23 mouse cellular contexts compared by ENCODE assay signal in the genomic region with DNA sequence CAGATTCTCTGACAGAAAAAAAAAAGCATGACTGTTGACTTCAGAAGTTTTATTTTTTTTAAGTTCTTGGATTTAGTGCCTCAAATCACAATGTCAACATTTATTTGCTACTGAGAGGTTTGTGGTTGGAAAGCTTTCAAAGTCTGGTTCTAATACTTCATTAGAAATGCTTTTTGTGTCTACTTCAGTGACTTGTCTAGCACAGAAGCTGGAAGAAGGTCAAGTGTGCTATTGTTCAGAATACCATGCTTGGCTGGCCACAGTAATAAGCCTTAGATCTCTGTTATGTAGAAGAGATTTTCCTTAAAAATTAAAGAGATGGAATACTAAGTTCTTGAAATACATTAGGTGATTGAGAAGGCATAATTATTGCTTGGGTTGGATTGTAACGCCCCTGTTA. TPM values are rescaled to one million over a fixed set of nuclear protein-coding genes. Genes with fewer than 3 reads are reported as not detected.
DNase-seq lines count a peak whose midpoint lies in the region; ATAC-seq and TF ChIP-seq lines count a peak whose summit lies in the region.
"Had no signal": no experiment of that assay in that cellular context is flagged by ENCODE, and none has a peak within 500 bp of the region (broad histone marks: within the 10 kb centered on the region; RNA-seq: fewer than 3 reads in every experiment).

No protein-coding gene starts in this region.

- DNase-seq in embryonic facial prominence, embryonic 14.5 days (ENCODE audit: low spot score): peak; percentile 4
- DNase-seq in embryonic facial prominence, embryonic 10.5 days (ENCODE audit: low spot score): no peak
- no peak for DNase-seq in kidney, postnatal 4 days
- peak; percentile 0 for DNase-seq in lung, postnatal 36 days
- DNase-seq in lung, postnatal 25 days (ENCODE audit: low spot score): no peak
- DNase-seq in forebrain, postnatal 0 days: no peak
- DNase-seq: adrenal gland, adult 8-10 months; adrenal gland, postnatal 25 days; cerebellum, adult 11-12 months; cerebellum, adult 8-10 months; cerebellum, postnatal 10 days; cerebellum, postnatal 36 days; embryo, embryonic 11 days; gastrocnemius, postnatal 25 days; heart, adult 18-20 months; heart, postnatal 14 days had no signal

- no peak for TF ChIP-seq CTCF in forebrain, postnatal 0 days (IDR thresholded peaks at IDR 0.05; ENCODE audit: low read depth)

- H3K27me3 ChIP-seq in embryonic facial prominence, embryonic 14.5 days (replicated peaks; ENCODE audit: control insufficient read depth, insufficient read depth, low read length): no peaks in the 10 kb centered on the region
- no peaks in the 10 kb centered on the region for H3K27me3 ChIP-seq in embryonic facial prominence, embryonic 10.5 days (replicated peaks; ENCODE audit: low read depth, poor library complexity, severe bottlenecking)
- H3K27me3 ChIP-seq in kidney, embryonic 14.5 days (ENCODE audit: control insufficient read depth, insufficient read depth, low read length): no peaks in the 10 kb centered on the region
- no peaks in the 10 kb centered on the region for H3K27me3 ChIP-seq in forebrain, postnatal 0 days (ENCODE audit: insufficient read depth, low read length)
- H3K27me3 ChIP-seq: embryonic facial prominence, embryonic 15.5 days; heart, embryonic 13.5 days; hindbrain, embryonic 12.5 days; hindbrain, embryonic 15.5 days had no signal

- H3K4me3 ChIP-seq in embryonic facial prominence, embryonic 14.5 days (ENCODE audit: low read depth, low read length): no peak overlapping the region
- no peak overlapping the region for H3K4me3 ChIP-seq in embryonic facial prominence, embryonic 10.5 days
- no peak overlapping the region for H3K4me3 ChIP-seq in kidney, embryonic 14.5 days (ENCODE audit: low read length)
- H3K4me3 ChIP-seq in forebrain, postnatal 0 days (ENCODE audit: low read depth, low read length): no peak overlapping the region
- H3K4me3 ChIP-seq: embryonic facial prominence, embryonic 15.5 days; heart, embryonic 13.5 days; hindbrain, embryonic 12.5 days; hindbrain, embryonic 15.5 days had no signal

- ATAC-seq in embryonic facial prominence, embryonic 14.5 days (ENCODE audit: low read depth): no peak
- peak; percentile 11; the same call in 1 of the 2 replicates for ATAC-seq in kidney, embryonic 14.5 days (ENCODE audit: low FRiP score, low TSS enrichment)
- no peak for ATAC-seq in forebrain, postnatal 0 days
- ATAC-seq: forebrain, embryonic 14.5 days had no signal

- H3K4me2 ChIP-seq in embryonic facial prominence, embryonic 14.5 days (ENCODE audit: low read depth, low read length): no peak overlapping the region
- no peak overlapping the region for H3K4me2 ChIP-seq in kidney, embryonic 14.5 days (replicated peaks; ENCODE audit: low read depth, low read length)
- H3K4me2 ChIP-seq in forebrain, postnatal 0 days (ENCODE audit: low read depth): no peak overlapping the region
- H3K4me2 ChIP-seq: embryonic facial prominence, embryonic 15.5 days; heart, embryonic 13.5 days; hindbrain, embryonic 12.5 days; hindbrain, embryonic 15.5 days had no signal

- no peaks in the 10 kb centered on the region for H3K4me1 ChIP-seq in embryonic facial prominence, embryonic 14.5 days (ENCODE audit: control insufficient read depth, insufficient read depth, low read length)
- H3K4me1 ChIP-seq in embryonic facial prominence, embryonic 10.5 days: no peaks in the 10 kb centered on the region
- H3K4me1 ChIP-seq in kidney, embryonic 14.5 days (ENCODE audit: control insufficient read depth, insufficient read depth, low read length): no peaks in the 10 kb centered on the region
- H3K4me1 ChIP-seq in forebrain, postnatal 0 days (ENCODE audit: insufficient read depth): no peaks in the 10 kb centered on the region
- H3K4me1 ChIP-seq: embryonic facial prominence, embryonic 15.5 days; heart, embryonic 13.5 days; hindbrain, embryonic 12.5 days; hindbrain, embryonic 15.5 days had no signal

- H3K27ac ChIP-seq in embryonic facial prominence, embryonic 14.5 days (replicated peaks; ENCODE audit: low read depth, low read length): no peak overlapping the region
- no peak overlapping the region for H3K27ac ChIP-seq in embryonic facial prominence, embryonic 10.5 days (replicated peaks)
- H3K27ac ChIP-seq in kidney, embryonic 14.5 days (ENCODE audit: low read depth, low read length): no peak overlapping the region
- no peak overlapping the region for H3K27ac ChIP-seq in forebrain, postnatal 0 days (ENCODE audit: low read depth, low read length)
- H3K27ac ChIP-seq: embryonic facial prominence, embryonic 15.5 days; heart, embryonic 13.5 days; hindbrain, embryonic 12.5 days; hindbrain, embryonic 15.5 days had no signal

- H3K9ac ChIP-seq in embryonic facial prominence, embryonic 14.5 days (ENCODE audit: low read depth, low read length): no peak overlapping the region
- no peak overlapping the region for H3K9ac ChIP-seq in kidney, embryonic 14.5 days (ENCODE audit: low read depth, low read length)
- H3K9ac ChIP-seq in forebrain, postnatal 0 days: no peak overlapping the region
- H3K9ac ChIP-seq: embryonic facial prominence, embryonic 15.5 days; heart, embryonic 13.5 days; hindbrain, embryonic 12.5 days; hindbrain, embryonic 15.5 days had no signal

- no peaks in the 10 kb centered on the region for H3K9me3 ChIP-seq in embryonic facial prominence, embryonic 14.5 days (ENCODE audit: control insufficient read depth, low read length)
- H3K9me3 ChIP-seq in embryonic facial prominence, embryonic 10.5 days: no peaks in the 10 kb centered on the region
- no peaks in the 10 kb centered on the region for H3K9me3 ChIP-seq in kidney, embryonic 14.5 days (ENCODE audit: control insufficient read depth, low read length)
- no peaks in the 10 kb centered on the region for H3K9me3 ChIP-seq in forebrain, postnatal 0 days (ENCODE audit: low read length)
- H3K9me3 ChIP-seq: embryonic facial prominence, embryonic 15.5 days; heart, embryonic 13.5 days; hindbrain, embryonic 12.5 days; hindbrain, embryonic 15.5 days had no signal

- 68% methylated on average over 1 of the region's 1 CpGs for WGBS in embryonic facial prominence, embryonic 14.5 days
- WGBS in embryonic facial prominence, embryonic 10.5 days: 78% methylated on average over 1 of the region's 1 CpGs
- WGBS in kidney, embryonic 14.5 days: 40% methylated on average over 1 of the region's 1 CpGs
- WGBS in forebrain, postnatal 0 days: 58% methylated on average over 1 of the region's 1 CpGs

- H3K36me3 ChIP-seq in embryonic facial prominence, embryonic 14.5 days (ENCODE audit: control insufficient read depth, insufficient read depth, low read length): no peaks in the 10 kb centered on the region
- H3K36me3 ChIP-seq in embryonic facial prominence, embryonic 10.5 days (replicated peaks): no peaks in the 10 kb centered on the region
- H3K36me3 ChIP-seq in kidney, embryonic 14.5 days (ENCODE audit: control insufficient read depth, insufficient read depth, low read length): no peaks in the 10 kb centered on the region
- no peaks in the 10 kb centered on the region for H3K36me3 ChIP-seq in forebrain, postnatal 0 days (ENCODE audit: insufficient read depth)
- H3K36me3 ChIP-seq: embryonic facial prominence, embryonic 15.5 days; heart, embryonic 13.5 days; hindbrain, embryonic 12.5 days; hindbrain, embryonic 15.5 days had no signal

RNA-seq across cellular contexts. Expression of gene Kcnc2, which starts 43.8 kb away (rescaled TPM):
- polyA plus RNA-seq in embryonic facial prominence, embryonic 14.5 days (2014; fragmentation: Nextera tagmentation; extraction: Ambion mirVana): 1.1 and 1.3 TPM in 2 replicates
- polyA plus RNA-seq in embryonic facial prominence, embryonic 10.5 days (2016; fragmentation: Nextera tagmentation; extraction: Ambion mirVana): 0.52 and 0.66 TPM in 2 replicates
- polyA plus RNA-seq in kidney, embryonic 14.5 days (2014; fragmentation: Nextera tagmentation; extraction: Ambion mirVana): 4.5 and 5.8 TPM in 2 replicates
- total RNA-seq in forebrain, postnatal 0 days (2014; rRNA removed): 14.8 and 17.9 TPM in 2 replicates
- 4.1 and 6.1 TPM in 2 replicates for polyA plus RNA-seq in forebrain, postnatal 0 days (2015; fragmentation: Nextera tagmentation; extraction: Ambion mirVana)
- total RNA-seq: hematopoietic stem cell, adult 5-6 weeks had no signal

Comparison
In these comparisons a context has a peak if more than half of its experiments do, and no peak if none do; other contexts are left out.
1. DNase-seq: peak in embryonic facial prominence, embryonic 14.5 days (single experiment) and lung, postnatal 36 days (single experiment); none in embryonic facial prominence, embryonic 10.5 days (single experiment), kidney, postnatal 4 days (0 of 2), lung, postnatal 25 days (single experiment) and forebrain, postnatal 0 days (single experiment).